Mouse (Mus musculus) ES-Bruce4 (cell line): Measurements from ENCODE around the gene Fam111a. TPM values are rescaled to one million over a fixed set of nuclear protein-coding genes. Genes with fewer than 3 reads are reported as not detected.

Source experiments
- H3K27ac ChIP-seq: 2 replicates; pipeline ENCODE4 v1.5.1; 2012; ENCODE audit warnings: low read length, inconsistent platforms; ENCODE audit not compliant: insufficient read depth
- H3K27me3 ChIP-seq: 2 replicates; pipeline ENCODE4 v1.6.1; 2012; ENCODE audit warnings: mild to moderate bottlenecking, low read length, inconsistent platforms; ENCODE audit not compliant: control insufficient read depth, poor library complexity, insufficient read depth, severe bottlenecking
- H3K36me3 ChIP-seq: 2 replicates; pipeline ENCODE4 v1.6.1; 2012; ENCODE audit warnings: inconsistent platforms, mild to moderate bottlenecking, low read length, moderate library complexity; ENCODE audit not compliant: control insufficient read depth, poor library complexity, insufficient read depth, severe bottlenecking
- H3K4me1 ChIP-seq: one replicate; pipeline ENCODE4 v1.8.1; 2011; ENCODE audit warnings: low read length; ENCODE audit not compliant: control insufficient read depth, insufficient read depth
- H3K4me3 ChIP-seq: 2 replicates; pipeline ENCODE4 v1.5.1; 2011; ENCODE audit warnings: low read depth, mild to moderate bottlenecking, low read length
- H3K9ac ChIP-seq: 2 replicates; pipeline ENCODE4 v1.6.1; 2012; ENCODE audit warnings: low read depth, mild to moderate bottlenecking, inconsistent platforms; ENCODE audit not compliant: poor library complexity, severe bottlenecking
- H3K9me3 ChIP-seq: replicated peaks from 2 replicates; pipeline ENCODE4 v1.6.1; 2012; ENCODE audit warnings: mild to moderate bottlenecking, low read length, inconsistent platforms; ENCODE audit not compliant: control insufficient read depth, poor library complexity, insufficient read depth, severe bottlenecking
- CTCF ChIP-seq: IDR thresholded peaks from one replicate; pipeline ENCODE4 v1.8.1; 2011; ENCODE audit warnings: low read depth, low read length
- EP300 ChIP-seq: IDR thresholded peaks from 2 replicates; pipeline ENCODE4 v1.6.1; 2011; ENCODE audit warnings: low read depth, low read length; ENCODE audit not compliant: insufficient read depth
- POLR2A ChIP-seq: IDR thresholded peaks from one replicate; pipeline ENCODE4 v1.8.1; 2011; ENCODE audit warnings: low read length; ENCODE audit not compliant: insufficient read depth
- polyA plus RNA-seq: library from polyadenylated mRNA; stranded (reverse); fragments of >200 nt; gene quantifications from 2 replicates; pipeline ENCODE4 v1.2.4, GENCODE M21; 2011; ENCODE audit warnings: low read depth; ENCODE audit not compliant: missing spikeins, insufficient read depth, insufficient read length

Fam111a gene
- polyA plus RNA-seq, 1 experiment, result 17.2 TPM

GRCm38 (mm10) chr19:12595530-12596289 is 50.2 kb downstream of the Fam111a start:
- Histone ChIP-seq H3K27ac (no peak overlapping the region), H3K36me3 (no peaks in the 10 kb centered on the region), H3K9me3 (no peaks in the 10 kb centered on the region), H3K4me1 (no peaks in the 10 kb centered on the region), H3K9ac (peak overlapping the region; percentile 10; the same call in 1 of the 2 replicates), H3K4me3 (peak overlapping the region; percentile 67), H3K27me3 (no peaks in the 10 kb centered on the region; the same call in 1 of the 2 replicates)
- TF ChIP-seq POLR2A, result no peak
- no peak for TF ChIP-seq EP300
- TF ChIP-seq CTCF, result peak; percentile 36

DNA sequence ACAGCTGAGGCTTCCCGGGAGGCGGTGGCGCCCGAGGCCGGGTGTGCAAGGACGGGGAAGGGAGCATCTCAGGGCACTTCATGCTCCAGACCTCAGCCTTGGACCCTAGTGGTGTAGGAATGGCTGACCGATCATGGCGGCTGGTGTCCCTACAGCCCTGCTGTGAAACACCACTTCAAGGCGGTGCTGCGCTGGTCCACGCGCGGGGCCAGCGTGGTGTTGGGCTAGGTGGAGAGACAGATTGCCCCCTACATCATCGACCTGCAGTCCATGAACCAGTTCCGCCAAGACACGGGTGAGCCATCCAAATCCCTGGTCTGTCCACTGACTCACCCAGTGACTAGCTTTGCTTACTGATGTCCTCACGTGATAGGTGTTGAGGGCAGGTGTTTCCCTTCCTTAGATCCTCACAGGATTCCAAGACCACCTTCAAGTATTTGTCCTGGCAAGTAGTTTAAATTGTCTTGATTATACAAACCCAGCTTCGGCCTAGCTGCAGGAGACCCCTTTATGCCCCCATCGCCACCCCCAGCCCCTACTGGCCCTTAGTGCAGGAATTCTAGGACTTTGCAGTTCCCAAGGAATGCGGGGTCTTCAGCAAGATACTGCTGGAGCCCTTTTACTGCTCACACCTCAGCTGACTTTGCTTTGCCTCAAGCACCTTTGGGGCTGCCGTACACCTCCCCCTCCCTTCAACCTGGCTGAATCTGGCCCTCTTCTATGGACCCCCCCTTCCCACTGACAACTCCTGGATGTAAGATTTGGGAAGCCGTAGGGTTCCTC is 50.9 kb downstream of the Fam111a start:
- TF ChIP-seq POLR2A, result no peak
- no peak for TF ChIP-seq CTCF
- no peak for TF ChIP-seq EP300
- Histone ChIP-seq H3K4me1 (no peaks in the 10 kb centered on the region), H3K9me3 (no peaks in the 10 kb centered on the region), H3K4me3 (peak overlapping the region; percentile 67), H3K27ac (no peak overlapping the region), H3K36me3 (no peaks in the 10 kb centered on the region), H3K27me3 (no peaks in the 10 kb centered on the region; the same call in 1 of the 2 replicates), H3K9ac (peak overlapping the region; percentile 10; the same call in 1 of the 2 replicates)

DNA sequence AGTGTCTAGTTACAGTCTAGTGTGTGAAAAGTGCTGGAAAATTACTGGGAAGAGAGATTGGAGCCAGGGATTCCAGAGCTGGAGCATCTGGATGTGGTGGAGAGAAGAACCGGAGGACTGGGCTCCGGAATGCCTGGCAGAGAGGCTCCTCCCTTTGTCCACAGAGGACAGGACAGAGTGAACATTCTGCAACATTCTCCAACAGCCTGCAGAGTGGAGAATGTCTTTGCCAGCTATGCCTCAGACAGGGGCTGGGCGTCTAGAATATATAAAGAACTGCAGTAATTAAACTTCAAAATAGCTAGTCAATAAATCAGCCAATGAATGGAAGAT is 51.5 kb downstream of the Fam111a start:
- H3K27ac ChIP-seq, result no peak overlapping the region
- TF ChIP-seq EP300 (no peak), POLR2A (no peak), CTCF (no peak)

DNA sequence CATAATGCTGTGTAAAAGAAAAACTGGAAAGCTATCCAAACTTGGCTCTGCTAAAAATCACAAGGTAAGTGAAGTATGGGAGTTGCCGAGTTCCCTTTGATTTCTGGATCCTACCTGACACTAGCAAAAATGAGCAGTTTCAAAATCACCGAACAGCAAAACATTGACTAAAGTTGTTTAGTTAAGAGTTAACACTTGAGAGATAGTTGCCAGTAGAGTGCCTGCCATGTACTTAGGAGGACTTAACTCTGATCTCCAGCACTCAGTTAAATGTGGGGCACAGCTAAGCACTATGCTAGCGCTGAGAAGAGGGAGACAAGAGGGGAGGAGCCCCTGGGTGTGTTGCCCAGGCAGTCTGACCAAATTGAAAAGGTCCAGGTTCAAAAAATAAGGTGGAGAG is 53.1 kb downstream of the Fam111a start:
- Histone ChIP-seq H3K4me3 (no peak overlapping the region), H3K27me3 (no peaks in the 10 kb centered on the region; the same call in 1 of the 2 replicates), H3K36me3 (no peaks in the 10 kb centered on the region), H3K27ac (no peak overlapping the region), H3K9ac (no peak overlapping the region), H3K4me1 (no peaks in the 10 kb centered on the region), H3K9me3 (no peaks in the 10 kb centered on the region)
- TF ChIP-seq CTCF (no peak), EP300 (no peak)

More for the DNA sequence above, 51.5 kb downstream of the Fam111a start:
- Histone ChIP-seq H3K4me1 (no peaks in the 10 kb centered on the region), H3K27me3 (no peaks in the 10 kb centered on the region; the same call in 1 of the 2 replicates), H3K9me3 (no peaks in the 10 kb centered on the region), H3K36me3 (no peaks in the 10 kb centered on the region), H3K9ac (no peak overlapping the region), H3K4me3 (no peak overlapping the region)

GRCm38 (mm10) chr19:12599674-12600073 is 54.1 kb downstream of the Fam111a start, which contains the start of gene Gm4952:
Gene Gm4952, plus strand, starts transcription at chr19:12599974.
- no peaks in the 10 kb centered on the region for H3K4me1 ChIP-seq
- H3K27me3 ChIP-seq, result no peaks in the 10 kb centered on the region; the same call in 1 of the 2 replicates
- H3K27ac ChIP-seq, result no peak within 1 kb of the TSS
- no peaks in the 10 kb centered on the region for H3K36me3 ChIP-seq
- H3K9me3 ChIP-seq, result no peaks in the 10 kb centered on the region
- no peak within 1 kb of the TSS for H3K9ac ChIP-seq
- TF ChIP-seq POLR2A (no peak), EP300 (no peak), CTCF (no peak)
- H3K4me3 ChIP-seq, result no peak within 1 kb of the TSS
